In genomic region chr19:45660503-45660790, GRCm38 (mm10) we compare ENCODE assay signal across 8 mouse cellular contexts. TPM values are rescaled to one million over a fixed set of nuclear protein-coding genes. Genes with fewer than 3 reads are reported as not detected.
A peak's percentile ranks its signal among the peaks of the same experiment; 100 is the strongest.
DNase-seq lines count a peak whose midpoint lies in the region; ATAC-seq and TF ChIP-seq lines count a peak whose summit lies in the region.

No protein-coding gene starts in this region.

- peak overlapping the region; percentile 90 for H3K9ac ChIP-seq in heart, embryonic 15.5 days
- H3K9ac ChIP-seq in hindbrain, embryonic 16.5 days (ENCODE audit: low read depth, low read length): peak overlapping the region; percentile 100
- H3K9ac ChIP-seq in midbrain, embryonic 14.5 days (replicated peaks; ENCODE audit: low read length): peak overlapping the region; percentile 98

- peak overlapping the region; percentile 74 for H3K4me2 ChIP-seq in heart, embryonic 15.5 days
- H3K4me2 ChIP-seq in hindbrain, embryonic 16.5 days (ENCODE audit: low read length): peak overlapping the region; percentile 78
- peak overlapping the region; percentile 74 for H3K4me2 ChIP-seq in midbrain, embryonic 14.5 days (ENCODE audit: low read length)

- DNase-seq in heart, adult 9 months (ENCODE audit: low spot score in 2 of 2): no peak
- peak; percentile 50 for DNase-seq in c-Kit-positive CD71-positive TER-119-negative erythroid progenitor cells, embryonic 14.5 days (ENCODE audit: low read depth)
- no peak for DNase-seq in midbrain, embryonic 14.5 days
- no peak for DNase-seq in urinary bladder, adult 2 months (ENCODE audit: low spot score)
- no peak for DNase-seq in cerebellum, postnatal 25 days

- no peaks in the 10 kb centered on the region for H3K27me3 ChIP-seq in heart, embryonic 15.5 days
- H3K27me3 ChIP-seq in C2C12 (ENCODE audit: control insufficient read depth, insufficient read depth, insufficient read length): no peaks in the 10 kb centered on the region
- no peaks in the 10 kb centered on the region for H3K27me3 ChIP-seq in hindbrain, embryonic 16.5 days (replicated peaks; ENCODE audit: control insufficient read depth, insufficient read depth, low read length)
- no peaks in the 10 kb centered on the region for H3K27me3 ChIP-seq in midbrain, embryonic 14.5 days (ENCODE audit: control insufficient read depth, insufficient read depth, low read length)

- no peak for TF ChIP-seq CTCF in C2C12 (IDR thresholded peaks at IDR 0.05; ENCODE audit: control insufficient read depth, insufficient read depth, insufficient read length)

- WGBS in heart, embryonic 15.5 days: 18% methylated on average over 18 of the region's 18 CpGs
- 11% methylated on average over 18 of the region's 18 CpGs for WGBS in hindbrain, embryonic 16.5 days
- WGBS in midbrain, embryonic 14.5 days: 19% methylated on average over 18 of the region's 18 CpGs

- H3K9me3 ChIP-seq in heart, embryonic 15.5 days (replicated peaks): no peaks in the 10 kb centered on the region
- H3K9me3 ChIP-seq in hindbrain, embryonic 16.5 days (ENCODE audit: control insufficient read depth, low read length): no peaks in the 10 kb centered on the region
- H3K9me3 ChIP-seq in midbrain, embryonic 14.5 days (ENCODE audit: control insufficient read depth, low read length): no peaks in the 10 kb centered on the region

- H3K79me2 ChIP-seq in C2C12 (ENCODE audit: control insufficient read depth, insufficient read depth): peaks cover 54% of the 10 kb centered on the region

- H3K4me3 ChIP-seq in heart, embryonic 15.5 days: peak overlapping the region; percentile 75
- peak overlapping the region; percentile 64 for H3K4me3 ChIP-seq in C2C12 (ENCODE audit: insufficient read depth, poor library complexity, severe bottlenecking)
- H3K4me3 ChIP-seq in hindbrain, embryonic 16.5 days (ENCODE audit: low read length): peak overlapping the region; percentile 78
- H3K4me3 ChIP-seq in midbrain, embryonic 14.5 days (replicated peaks; ENCODE audit: low read depth, low read length): peak overlapping the region; percentile 78

- H3K36me3 ChIP-seq in heart, embryonic 15.5 days: no peaks in the 10 kb centered on the region
- no peaks in the 10 kb centered on the region for H3K36me3 ChIP-seq in C2C12 (ENCODE audit: control insufficient read depth, insufficient read depth)
- no peaks in the 10 kb centered on the region for H3K36me3 ChIP-seq in hindbrain, embryonic 16.5 days (ENCODE audit: control insufficient read depth, insufficient read depth, low read length)
- H3K36me3 ChIP-seq in midbrain, embryonic 14.5 days (ENCODE audit: control insufficient read depth, insufficient read depth, low read length): no peaks in the 10 kb centered on the region

- peak overlapping the region; percentile 93 for H3ac ChIP-seq in C2C12 (ENCODE audit: control insufficient read depth, insufficient read length, low read depth)

- peaks cover 12% of the 10 kb centered on the region for H3K79me3 ChIP-seq in C2C12 (ENCODE audit: low read depth)

- peak overlapping the region; percentile 94 for H3K27ac ChIP-seq in heart, embryonic 15.5 days
- H3K27ac ChIP-seq in hindbrain, embryonic 16.5 days (ENCODE audit: low read depth, low read length): peak overlapping the region; percentile 96
- H3K27ac ChIP-seq in midbrain, embryonic 14.5 days (replicated peaks; ENCODE audit: low read depth, low read length): peak overlapping the region; percentile 96

- no peak for ATAC-seq in heart, embryonic 15.5 days (replicated peaks; ENCODE audit: insufficient number of reproducible peaks, insufficient read depth, low FRiP score, low read depth)
- no peak for ATAC-seq in hindbrain, embryonic 16.5 days
- ATAC-seq in midbrain, embryonic 14.5 days (ENCODE audit: low FRiP score, low TSS enrichment): no peak

- H3K4me1 ChIP-seq in heart, embryonic 15.5 days (replicated peaks): peaks cover 31% of the 10 kb centered on the region
- peaks cover 20% of the 10 kb centered on the region for H3K4me1 ChIP-seq in hindbrain, embryonic 16.5 days (ENCODE audit: control insufficient read depth, insufficient read depth, low read depth, low read length)
- H3K4me1 ChIP-seq in midbrain, embryonic 14.5 days (ENCODE audit: control insufficient read depth, insufficient read depth, low read length): peaks cover 26% of the 10 kb centered on the region

TF ChIP-seq in C2C12, 6 proteins besides CTCF, POLR2A, EP300 and RAD21:
- peak; percentile 73 for TF ChIP-seq USF1 (IDR thresholded peaks at IDR 0.05; ENCODE audit: low read depth)
- no peak for TF ChIP-seq MYOG (IDR thresholded peaks at IDR 0.05; ENCODE audit: control insufficient read depth, extremely low read depth, insufficient read length)
- no peak for TF ChIP-seq FOSL1 (IDR thresholded peaks at IDR 0.05; ENCODE audit: insufficient read depth, low read length, poor library complexity, severe bottlenecking)

RNA-seq across cellular contexts. Expression of gene Fbxw4, which starts 0.3 kb away (rescaled TPM):
- 3.5 and 7.7 TPM in 2 replicates for polyA plus RNA-seq in heart, embryonic 15.5 days (2015; fragmentation: Nextera tagmentation; extraction: Ambion mirVana)
- 19.3 TPM for polyA plus RNA-seq in C2C12 (2012; fragmentation: generic; extraction: Trizol)
- 5.3 and 6.7 TPM in 2 replicates for polyA plus RNA-seq in hindbrain, embryonic 16.5 days (2015; fragmentation: Nextera tagmentation; extraction: Ambion mirVana)
- polyA plus RNA-seq in midbrain, embryonic 14.5 days (2014; fragmentation: Nextera tagmentation; extraction: Ambion mirVana): 5.6 and 8.1 TPM in 2 replicates
- polyA plus RNA-seq in urinary bladder, adult 2 months (2012; rRNA removed): 36.3 and 42.0 TPM in 2 replicates
